Mouse (Mus musculus) ES-Bruce4 (cell line): ENCODE measurements around the gene Gm973.

Source experiments
- CTCF ChIP-seq: IDR thresholded peaks from one replicate; pipeline ENCODE4 v1.8.1; 2011; ENCODE audit warnings: low read depth, low read length
- EP300 ChIP-seq: IDR thresholded peaks from 2 replicates; pipeline ENCODE4 v1.6.1; 2011; ENCODE audit warnings: low read depth, low read length; ENCODE audit not compliant: insufficient read depth
- POLR2A ChIP-seq: IDR thresholded peaks from one replicate; pipeline ENCODE4 v1.8.1; 2011; ENCODE audit warnings: low read length; ENCODE audit not compliant: insufficient read depth

- TF ChIP-seq CTCF (no peak), POLR2A (no peak), EP300 (no peak)
Observed at GRCm38 (mm10) chr1:59571502-59571901, 55.4 kb downstream of the Gm973 start.
